In the genomic region with DNA sequence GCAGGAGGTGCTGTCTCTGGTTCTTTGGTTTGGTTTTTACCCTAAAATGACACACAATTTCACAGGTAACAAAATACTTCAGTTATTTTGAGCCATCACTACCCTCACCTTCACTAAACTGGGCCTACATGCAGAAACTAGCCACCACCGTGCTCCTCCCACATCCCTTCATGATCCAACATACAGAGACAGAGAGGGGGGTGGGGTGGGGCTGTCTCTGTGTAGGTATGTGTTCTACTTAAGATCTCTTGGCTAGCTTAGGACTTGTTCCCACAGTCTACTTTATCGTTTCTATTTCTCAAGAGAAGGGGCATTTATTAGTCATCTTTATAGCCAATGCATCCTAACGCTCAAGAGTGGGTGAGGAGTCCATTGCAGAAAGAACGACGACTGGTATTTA, we compare ENCODE assay signal across 8 mouse cellular contexts. TPM values are rescaled to one million over a fixed set of nuclear protein-coding genes. Genes with fewer than 3 reads are reported as not detected.
A peak's percentile ranks its signal among the peaks of the same experiment; 100 is the strongest.
DNase-seq lines count a peak whose midpoint lies in the region; ATAC-seq lines count a peak whose summit lies in the region.

No protein-coding gene starts in this region.

- WGBS in embryonic facial prominence, embryonic 15.5 days = 4% methylated on average over 5 of the region's 5 CpGs
- WGBS in intestine, embryonic 14.5 days = 5% methylated on average over 5 of the region's 5 CpGs

- H3K4me3 ChIP-seq in embryonic facial prominence, embryonic 15.5 days (replicated peaks) = peak overlapping the region; percentile 69
- H3K4me3 ChIP-seq in intestine, embryonic 14.5 days (ENCODE audit: low read depth, low read length) = peak overlapping the region; percentile 71

- no peaks in the 10 kb centered on the region for H3K27me3 ChIP-seq in embryonic facial prominence, embryonic 15.5 days
- no peaks in the 10 kb centered on the region for H3K27me3 ChIP-seq in intestine, embryonic 14.5 days (replicated peaks; ENCODE audit: control insufficient read depth, insufficient read depth, low read length)

- no peaks in the 10 kb centered on the region for H3K9me3 ChIP-seq in embryonic facial prominence, embryonic 15.5 days (replicated peaks)
- H3K9me3 ChIP-seq in intestine, embryonic 14.5 days (ENCODE audit: control insufficient read depth, low read length) = no peaks in the 10 kb centered on the region

- H3K4me2 ChIP-seq in embryonic facial prominence, embryonic 15.5 days (replicated peaks) = peak overlapping the region; percentile 82
- peak overlapping the region; percentile 70 for H3K4me2 ChIP-seq in intestine, embryonic 14.5 days (ENCODE audit: low read length)

- ATAC-seq in embryonic facial prominence, embryonic 15.5 days (ENCODE audit: insufficient number of reproducible peaks, low FRiP score, low TSS enrichment, low read depth) = no peak
- ATAC-seq in intestine, embryonic 14.5 days (replicated peaks; ENCODE audit: low FRiP score, low TSS enrichment, low read depth) = no peak

- peaks cover 15% of the 10 kb centered on the region; the same call in 1 of the 2 replicates for H3K36me3 ChIP-seq in embryonic facial prominence, embryonic 15.5 days
- H3K36me3 ChIP-seq in intestine, embryonic 14.5 days (ENCODE audit: control insufficient read depth, insufficient read depth, low read length) = peaks cover 17% of the 10 kb centered on the region

- H3K27ac ChIP-seq in embryonic facial prominence, embryonic 15.5 days (replicated peaks) = peak overlapping the region; percentile 99
- H3K27ac ChIP-seq in intestine, embryonic 14.5 days (ENCODE audit: low read depth) = peak overlapping the region; percentile 97

- peak; percentile 30 for DNase-seq in right cerebral cortex, postnatal 14 days
- DNase-seq in right cerebral cortex, postnatal 36 days (ENCODE audit: low spot score in 2 of 2) = no peak
- DNase-seq in brain, adult 2 months (ENCODE audit: low read depth, low spot score) = peak; percentile 53
- no peak for DNase-seq in intestine, embryonic 14.5 days (ENCODE audit: low spot score)
- DNase-seq in lung, postnatal 36 days = peak; percentile 16
- peak; percentile 18 for DNase-seq in yolk sac, embryonic 10.5 days (ENCODE audit: low spot score)
- DNase-seq in gastrocnemius, postnatal 25 days = no peak

- peak overlapping the region; percentile 80 for H3K9ac ChIP-seq in embryonic facial prominence, embryonic 15.5 days
- H3K9ac ChIP-seq in intestine, embryonic 14.5 days (ENCODE audit: low read length) = peak overlapping the region; percentile 76

- peaks cover 10% of the 10 kb centered on the region for H3K4me1 ChIP-seq in embryonic facial prominence, embryonic 15.5 days
- peaks cover 11% of the 10 kb centered on the region for H3K4me1 ChIP-seq in intestine, embryonic 14.5 days (replicated peaks; ENCODE audit: control insufficient read depth, insufficient read depth, low read length)

RNA-seq across cellular contexts. Expression of a gene that starts 0.7 kb away (rescaled TPM):
- polyA plus RNA-seq in embryonic facial prominence, embryonic 15.5 days (2015; fragmentation: Nextera tagmentation; extraction: Ambion mirVana) = 57.7 and 59.7 TPM in 2 replicates
- polyA plus RNA-seq in intestine, embryonic 14.5 days (2014; fragmentation: Nextera tagmentation; extraction: Ambion mirVana) = 48.1 and 50.4 TPM in 2 replicates
- 10 to 100 TPM; 13.3 to 16.9 TPM for total RNA-seq in gastrocnemius, postnatal 25 days (2021)

RNA-seq across cellular contexts. Expression of a gene that starts 25.8 kb away (rescaled TPM):
- 104 and 108 TPM in 2 replicates for polyA plus RNA-seq in embryonic facial prominence, embryonic 15.5 days (2015; fragmentation: Nextera tagmentation; extraction: Ambion mirVana)
- 125 and 136 TPM in 2 replicates for polyA plus RNA-seq in intestine, embryonic 14.5 days (2014; fragmentation: Nextera tagmentation; extraction: Ambion mirVana)
- total RNA-seq in gastrocnemius, postnatal 25 days (2021) = 10 to 100 TPM; 19.1 to 20.7 TPM

RNA-seq across cellular contexts. Expression of a gene that starts 40.7 kb away (rescaled TPM):
- polyA plus RNA-seq in embryonic facial prominence, embryonic 15.5 days (2015; fragmentation: Nextera tagmentation; extraction: Ambion mirVana) = 60.7 and 64.9 TPM in 2 replicates
- polyA plus RNA-seq in intestine, embryonic 14.5 days (2014; fragmentation: Nextera tagmentation; extraction: Ambion mirVana) = 76.5 and 78.3 TPM in 2 replicates
- total RNA-seq in gastrocnemius, postnatal 25 days (2021) = 100 to 1,000 TPM; 147 to 165 TPM

Comparison
In these comparisons a context has a peak if more than half of its experiments do, and no peak if none do; other contexts are left out.
1. DNase-seq: peak in right cerebral cortex, postnatal 14 days (single experiment), brain, adult 2 months (single experiment), lung, postnatal 36 days (single experiment) and yolk sac, embryonic 10.5 days (single experiment); none in right cerebral cortex, postnatal 36 days (0 of 2), intestine, embryonic 14.5 days (single experiment) and gastrocnemius, postnatal 25 days (single experiment).